Mouse (Mus musculus): ENCODE data around the gene Zbtb24. TPM values are rescaled to one million over a fixed set of nuclear protein-coding genes. Genes with fewer than 3 reads are reported as not detected.

The Zbtb24 gene
- polyA plus RNA-seq, 1 experiment, result 4.7 TPM

DNA sequence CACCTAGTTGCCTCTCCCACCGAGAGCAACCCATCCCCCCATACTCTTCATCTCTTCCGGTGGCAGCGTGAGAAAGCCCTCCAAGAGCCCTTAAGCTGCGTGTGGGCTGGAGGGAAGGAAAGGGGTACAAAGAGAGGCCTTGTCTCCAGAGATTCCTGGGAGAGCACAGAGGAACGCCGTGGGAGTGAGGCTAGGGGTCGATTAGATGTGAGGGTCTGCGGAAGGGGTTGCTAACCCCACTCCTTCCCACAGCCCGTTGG is 26.8 kb downstream of the Zbtb24 start:
- Histone ChIP-seq H3K27ac (replicated peaks; ENCODE audit: low read depth, low read length) (peak overlapping the region; percentile 71), H3K4me1 (ENCODE audit: control insufficient read depth, insufficient read depth, insufficient read length, low read length) (peaks cover 5% of the 10 kb centered on the region), H3K4me3 (ENCODE audit: insufficient read depth, low read depth, low read length) (peak overlapping the region; percentile 57)

DNA sequence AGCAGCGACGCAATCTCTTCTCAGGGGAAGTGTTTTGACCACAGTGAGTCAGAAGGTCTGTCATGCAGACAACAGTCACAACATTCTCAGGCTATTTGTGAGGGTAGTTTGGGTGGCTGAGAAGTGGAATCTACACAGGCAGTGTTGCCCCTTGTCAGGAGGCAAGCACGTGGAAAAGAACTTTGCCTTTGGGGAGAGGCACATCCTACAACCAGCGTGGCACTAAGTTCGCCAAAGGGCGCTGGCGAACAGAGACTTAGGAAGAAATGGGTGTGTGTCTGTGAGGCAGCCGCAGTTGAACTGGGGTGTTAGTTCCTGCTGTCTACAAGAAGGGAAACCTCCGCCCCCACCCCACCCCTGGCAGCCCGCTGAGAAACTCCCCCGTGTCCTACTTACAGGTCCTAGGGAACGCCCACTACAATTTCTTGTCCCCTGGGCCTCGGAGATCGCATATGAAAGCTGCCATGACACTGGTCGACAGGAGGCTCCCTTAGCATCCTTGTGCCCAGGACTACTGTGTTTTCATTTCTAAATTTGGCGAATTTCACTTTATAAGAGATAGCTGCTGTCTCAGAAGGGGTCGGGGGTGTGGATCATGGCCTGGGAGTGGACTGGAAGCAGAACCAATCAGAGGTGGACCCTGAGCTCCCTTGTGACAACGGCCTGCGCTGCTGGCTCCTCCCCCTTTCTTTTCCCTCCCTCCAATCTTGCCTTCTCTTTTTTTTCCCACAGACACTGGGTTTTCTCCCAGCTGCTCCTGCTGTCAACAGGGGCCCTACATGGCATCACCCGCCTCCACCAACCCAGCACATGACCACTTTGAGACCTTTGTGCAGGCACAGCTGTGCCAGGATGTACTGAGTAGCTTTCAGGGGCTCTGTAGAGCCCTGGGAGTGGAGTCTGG is 27.3 kb downstream of the Zbtb24 start:
- Histone ChIP-seq H3K4me3 (ENCODE audit: insufficient read depth, low read depth, low read length) (peak overlapping the region; percentile 57), H3K4me1 (ENCODE audit: control insufficient read depth, insufficient read depth, insufficient read length, low read length) (peaks cover 5% of the 10 kb centered on the region), H3K27ac (replicated peaks; ENCODE audit: low read depth, low read length) (peak overlapping the region; percentile 71)

DNA sequence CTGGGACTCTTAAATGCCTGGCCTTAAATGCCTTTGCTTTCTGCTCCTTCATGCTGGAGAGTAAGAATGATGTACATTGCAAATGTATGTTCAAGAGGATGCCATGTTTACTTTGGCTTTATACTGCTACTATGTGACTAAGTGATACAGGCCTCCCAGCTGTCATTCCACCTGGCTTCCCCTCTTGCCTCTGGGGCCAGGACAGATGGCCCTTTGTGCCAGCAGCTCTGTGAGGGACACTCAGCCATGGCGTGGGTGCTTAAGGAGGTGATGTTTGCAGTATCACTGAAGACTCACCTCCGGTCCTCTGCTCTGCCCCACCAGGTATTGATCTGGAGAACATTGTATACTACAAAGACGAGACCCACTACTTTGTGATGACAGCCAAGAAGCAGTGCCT is 29.8 kb downstream of the Zbtb24 start:
- Histone ChIP-seq H3K4me1 (ENCODE audit: control insufficient read depth, insufficient read depth, insufficient read length, low read length) (peaks cover 5% of the 10 kb centered on the region), H3K27ac (replicated peaks; ENCODE audit: low read depth, low read length) (no peak overlapping the region)

DNA sequence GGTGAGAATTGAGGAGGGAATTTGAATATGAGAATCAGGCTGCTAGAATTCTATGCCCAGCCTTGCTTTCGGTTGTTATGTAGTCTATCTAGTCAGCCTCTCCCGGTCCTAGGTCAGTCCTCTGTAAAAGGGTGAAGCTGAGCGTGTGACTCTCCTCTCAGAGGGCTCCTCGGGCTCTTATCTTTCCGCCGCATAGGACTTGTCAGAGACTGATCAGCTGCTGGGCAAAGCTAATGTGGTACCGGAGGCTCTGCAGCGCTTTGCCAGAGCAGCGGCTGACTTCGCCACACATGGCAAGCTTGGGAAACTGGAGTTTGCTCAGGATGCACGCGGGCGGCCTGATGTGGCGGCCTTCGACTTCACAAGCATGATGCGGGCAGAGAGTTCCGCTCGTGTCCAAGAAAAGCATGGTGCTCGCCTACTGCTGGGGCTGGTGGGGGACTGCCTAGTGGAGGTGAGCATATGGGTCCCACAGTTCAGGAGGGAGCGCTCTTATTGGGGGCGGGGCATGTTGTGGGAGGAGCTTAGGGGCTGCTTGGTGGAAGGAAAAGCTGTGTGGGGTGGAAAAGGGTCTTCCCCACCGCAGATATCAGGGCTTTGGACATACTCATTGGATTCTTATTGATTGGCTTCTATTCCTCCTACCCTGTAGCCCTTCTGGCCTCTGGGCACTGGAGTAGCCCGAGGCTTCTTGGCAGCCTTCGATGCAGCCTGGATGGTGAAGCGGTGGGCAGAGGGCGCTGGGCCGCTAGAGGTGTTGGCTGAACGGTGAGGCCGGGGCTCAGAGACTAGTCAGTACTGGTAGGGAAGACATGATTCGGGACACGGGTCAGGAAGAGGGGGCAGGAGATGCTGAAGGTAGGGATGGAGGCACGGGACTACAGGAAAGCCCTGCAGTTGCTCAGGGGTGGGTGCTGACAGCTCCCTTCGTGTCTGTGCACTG is 31.0 kb downstream of the Zbtb24 start:
- no peak overlapping the region for H3K4me3 ChIP-seq (ENCODE audit: insufficient read depth, low read depth, low read length)
- H3K4me1 ChIP-seq (ENCODE audit: control insufficient read depth, insufficient read depth, insufficient read length, low read length), result no peaks in the 10 kb centered on the region; the same call in 1 of the 2 replicates
- H3K27ac ChIP-seq (replicated peaks; ENCODE audit: low read depth, low read length), result no peak overlapping the region

More for the DNA sequence above, 29.8 kb downstream of the Zbtb24 start:
- no peak overlapping the region for H3K4me3 ChIP-seq (ENCODE audit: insufficient read depth, low read depth, low read length)

DNA sequence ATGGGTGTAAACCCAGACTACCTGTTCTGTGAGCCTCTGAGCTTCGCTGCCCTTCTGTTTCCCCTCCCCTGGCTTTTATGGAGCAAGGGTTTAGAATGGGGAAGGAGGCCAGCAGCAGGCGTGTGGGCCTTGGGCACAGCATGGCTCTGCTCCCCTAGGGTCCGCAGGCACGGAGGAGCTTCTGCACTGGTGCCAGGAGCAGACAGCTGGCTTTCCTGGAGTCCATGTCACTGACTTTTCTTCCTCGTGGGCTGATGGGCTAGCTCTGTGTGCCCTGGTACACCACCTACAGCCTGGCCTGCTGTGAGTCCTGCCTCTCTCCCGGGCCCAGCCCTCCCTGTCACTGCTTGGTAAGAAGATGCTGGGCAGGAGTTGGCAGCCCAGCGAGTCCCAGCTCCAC is 32.3 kb downstream of the Zbtb24 start:
- H3K4me3 ChIP-seq (ENCODE audit: insufficient read depth, low read depth, low read length), result no peak overlapping the region

DNA sequence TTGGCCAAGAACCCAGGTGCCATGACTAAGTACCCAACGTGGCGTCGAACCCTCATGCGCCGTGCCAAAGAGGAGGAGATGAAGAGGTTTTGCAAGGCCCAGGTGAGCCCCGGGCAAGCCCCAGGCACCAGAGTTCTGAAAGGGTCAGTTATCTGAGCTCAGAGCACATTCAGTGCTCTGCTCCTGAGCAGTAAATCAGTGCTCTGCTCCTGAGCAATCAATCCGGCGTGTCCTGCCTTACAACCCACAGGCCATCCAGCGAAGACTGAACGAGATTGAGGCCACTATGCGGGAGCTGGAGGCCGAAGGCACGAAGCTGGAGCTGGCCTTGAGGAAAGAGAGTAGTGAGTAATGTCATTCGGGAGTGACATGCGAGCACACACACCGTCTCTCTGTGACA is 35.6 kb downstream of the Zbtb24 start:
- no peak overlapping the region for H3K27ac ChIP-seq (replicated peaks; ENCODE audit: low read depth, low read length)
- H3K4me3 ChIP-seq (ENCODE audit: insufficient read depth, low read depth, low read length), result no peak overlapping the region
- peaks cover 9% of the 10 kb centered on the region for H3K4me1 ChIP-seq (ENCODE audit: control insufficient read depth, insufficient read depth, insufficient read length, low read length)

More for the DNA sequence above, 32.3 kb downstream of the Zbtb24 start:
- Histone ChIP-seq H3K27ac (replicated peaks; ENCODE audit: low read depth, low read length) (no peak overlapping the region), H3K4me1 (ENCODE audit: control insufficient read depth, insufficient read depth, insufficient read length, low read length) (no peaks in the 10 kb centered on the region; the same call in 1 of the 2 replicates)

DNA sequence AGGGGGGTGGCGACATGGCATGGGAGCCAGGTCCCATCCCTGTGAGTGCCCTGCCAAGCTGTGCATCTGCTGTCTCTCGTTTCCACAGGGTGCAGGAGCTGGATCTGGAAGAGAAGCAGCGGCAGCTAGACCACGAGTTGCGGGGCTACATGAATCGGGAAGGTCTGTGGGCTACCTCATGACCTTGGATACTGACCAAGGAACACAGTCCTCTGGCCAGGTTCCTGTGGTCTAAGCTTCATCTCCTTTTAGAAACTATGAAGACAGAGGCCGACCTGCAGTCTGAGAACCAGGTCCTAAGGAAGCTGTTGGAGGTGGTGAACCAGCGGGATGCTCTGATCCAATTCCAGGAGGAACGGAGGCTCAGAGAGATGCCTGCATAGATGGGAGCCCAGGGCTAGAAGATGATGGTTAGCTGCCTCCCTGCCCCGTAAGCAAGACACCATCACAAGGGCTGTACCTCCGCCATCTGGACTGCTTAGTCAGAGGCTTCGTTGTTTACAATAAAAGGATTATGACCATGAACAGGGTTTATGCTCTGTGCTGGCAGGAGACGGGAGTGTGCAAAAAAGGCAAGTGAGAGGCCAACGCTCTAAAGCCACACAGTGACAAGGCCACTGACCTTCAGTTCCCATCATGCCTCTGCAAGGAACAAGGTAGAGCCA is 36.5 kb downstream of the Zbtb24 start:
- Histone ChIP-seq H3K4me3 (ENCODE audit: insufficient read depth, low read depth, low read length) (no peak overlapping the region), H3K27ac (replicated peaks; ENCODE audit: low read depth, low read length) (no peak overlapping the region), H3K4me1 (ENCODE audit: control insufficient read depth, insufficient read depth, insufficient read length, low read length) (peaks cover 9% of the 10 kb centered on the region)

DNA sequence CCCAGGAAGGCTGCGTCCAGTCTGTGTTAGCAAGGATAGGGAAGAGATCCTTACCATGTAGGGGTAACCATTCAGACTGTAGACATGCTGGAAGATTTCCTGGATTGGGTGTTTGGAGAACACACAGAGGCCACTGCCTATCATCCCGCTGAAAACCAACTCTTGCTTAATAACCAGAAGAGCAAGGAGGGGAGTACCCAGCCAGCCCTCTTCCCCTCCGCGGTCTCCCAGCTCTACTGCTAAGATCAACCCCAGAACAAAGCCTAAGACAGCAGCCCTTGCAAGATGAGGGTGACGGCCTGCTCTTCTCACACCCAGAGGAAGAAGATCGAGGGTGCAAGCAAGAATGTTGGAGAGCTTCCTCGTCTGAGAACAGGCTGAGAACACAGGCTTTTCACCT is 38.7 kb downstream of the Zbtb24 start:
- peak overlapping the region; percentile 70 for H3K4me3 ChIP-seq (ENCODE audit: insufficient read depth, low read depth, low read length)
- H3K27ac ChIP-seq (replicated peaks; ENCODE audit: low read depth, low read length), result no peak overlapping the region
- peaks cover 9% of the 10 kb centered on the region for H3K4me1 ChIP-seq (ENCODE audit: control insufficient read depth, insufficient read depth, insufficient read length, low read length)

DNA sequence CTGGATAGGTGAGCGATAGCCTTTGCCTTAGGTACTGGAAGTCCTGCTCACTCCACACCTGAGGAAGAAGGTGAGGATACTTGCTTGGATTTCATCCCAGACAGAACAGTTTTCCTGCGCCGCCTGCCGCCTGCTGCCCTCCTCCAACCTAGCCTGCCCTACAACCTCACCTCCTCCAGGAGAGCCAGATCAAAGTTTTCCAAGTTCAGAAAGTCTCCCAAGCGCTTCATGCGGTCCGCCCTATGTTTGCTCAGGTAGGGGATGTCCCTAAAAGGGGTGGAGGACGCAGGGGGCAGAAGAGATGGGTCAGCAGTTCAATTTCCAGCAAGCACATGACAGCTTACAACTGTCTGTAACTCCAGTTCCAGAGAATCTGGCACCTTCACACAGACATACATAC is 39.1 kb downstream of the Zbtb24 start:
- H3K4me3 ChIP-seq (ENCODE audit: insufficient read depth, low read depth, low read length), result peak overlapping the region; percentile 70
- H3K27ac ChIP-seq (replicated peaks; ENCODE audit: low read depth, low read length), result no peak overlapping the region
- peaks cover 9% of the 10 kb centered on the region for H3K4me1 ChIP-seq (ENCODE audit: control insufficient read depth, insufficient read depth, insufficient read length, low read length)

DNA sequence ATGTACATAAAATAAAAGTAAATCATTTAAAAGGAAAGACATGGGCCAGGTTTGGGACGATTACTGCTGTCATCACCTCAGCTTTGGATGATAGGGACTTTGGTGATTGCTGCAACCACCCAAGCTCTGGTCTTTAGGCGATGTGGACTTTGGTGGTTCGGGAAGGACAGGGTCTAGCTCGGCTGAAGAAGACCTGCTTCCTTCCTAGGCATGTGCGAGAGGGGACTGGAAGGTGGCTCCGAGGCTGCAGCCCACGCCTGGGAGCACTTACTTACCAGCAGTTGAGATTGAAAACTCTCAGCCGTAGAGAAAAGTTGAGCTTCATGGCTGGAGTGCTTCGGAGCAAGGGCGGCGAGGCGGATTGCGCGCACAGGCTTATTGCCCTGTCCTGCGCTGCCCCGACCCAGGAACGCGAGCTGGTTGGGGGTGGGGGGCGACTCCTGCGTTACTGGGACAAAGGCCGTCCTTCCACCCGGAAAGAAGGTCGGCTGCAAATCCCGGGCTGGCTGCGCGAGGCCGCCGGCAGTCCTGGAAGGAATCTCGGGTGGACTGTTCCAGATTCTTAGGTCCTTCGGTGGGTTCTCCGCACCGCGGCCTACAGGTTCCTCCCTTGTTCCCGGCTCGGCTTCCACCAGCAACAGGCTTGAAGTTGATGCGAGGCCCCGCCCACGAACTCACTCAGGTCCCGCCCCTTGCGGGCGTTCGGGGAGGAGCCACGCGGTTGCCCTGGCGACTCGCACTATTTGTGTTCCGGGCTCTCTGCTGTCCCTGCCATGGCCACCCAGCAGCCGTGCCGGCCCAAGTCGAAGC is 39.7 kb downstream of the Zbtb24 start, which contains the start of the genes Smpd2 and Ppil6:
Smpd2 (minus strand) TSS at position 662 of the 810 bp plus-strand sequence.
Ppil6 (plus strand) TSS at position 732 of the 810 bp plus-strand sequence.
- H3K4me1 ChIP-seq (ENCODE audit: control insufficient read depth, insufficient read depth, insufficient read length, low read length), result peaks cover 9% of the 10 kb centered on the region
- peak within 1 kb of the TSS; percentile 70 for H3K4me3 ChIP-seq (ENCODE audit: insufficient read depth, low read depth, low read length)

DNA sequence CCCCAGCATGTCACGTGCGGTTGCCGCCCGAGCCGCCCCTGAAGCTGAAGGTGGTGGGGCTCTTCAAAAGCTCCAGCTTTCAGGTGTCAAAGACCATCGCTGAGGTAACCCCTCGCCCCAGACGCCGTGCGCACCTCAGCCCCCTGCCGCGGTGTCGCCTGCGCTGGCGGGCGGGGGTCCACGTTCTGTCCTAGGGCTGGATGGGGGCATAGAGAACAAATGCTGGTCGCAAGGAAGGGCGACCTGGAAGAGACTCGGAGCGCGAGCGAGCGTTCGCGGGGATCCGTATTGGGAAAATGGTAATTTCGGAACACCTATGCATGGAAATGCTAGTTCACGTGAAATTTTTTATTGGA is 40.3 kb downstream of the Zbtb24 start:
- Histone ChIP-seq H3K27ac (replicated peaks; ENCODE audit: low read depth, low read length) (no peak overlapping the region), H3K4me3 (ENCODE audit: insufficient read depth, low read depth, low read length) (peak overlapping the region; percentile 70)

More for the DNA sequence above, 39.7 kb downstream of the Zbtb24 start, which contains the start of the genes Smpd2 and Ppil6:
- 0 out of 2 replicates have a peak within 1 kb of the TSS, but pooled peaks have one; percentile 25 for H3K27ac ChIP-seq (replicated peaks; ENCODE audit: low read depth, low read length)

DNA sequence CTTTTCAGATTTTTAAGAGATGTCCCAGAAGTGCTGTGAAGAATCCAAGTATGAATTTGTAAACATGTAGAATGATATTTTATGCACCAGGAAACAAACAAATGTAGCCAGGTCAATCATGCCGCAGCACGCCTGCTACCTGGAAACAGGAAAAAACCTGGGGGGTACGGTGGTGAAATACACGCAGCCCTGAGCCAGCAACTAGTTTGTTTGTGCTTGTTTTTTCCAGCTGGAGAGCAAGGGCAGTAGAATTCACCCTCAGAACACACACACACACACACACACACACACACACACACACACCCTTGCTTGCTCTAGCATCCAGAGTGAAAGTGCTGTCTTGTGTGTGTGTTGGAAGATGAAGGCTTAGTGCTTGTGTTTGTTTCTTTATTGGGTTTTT is 40.9 kb downstream of the Zbtb24 start:
- peaks cover 9% of the 10 kb centered on the region for H3K4me1 ChIP-seq (ENCODE audit: control insufficient read depth, insufficient read depth, insufficient read length, low read length)
- no peak overlapping the region for H3K4me3 ChIP-seq (ENCODE audit: insufficient read depth, low read depth, low read length)
- H3K27ac ChIP-seq (replicated peaks; ENCODE audit: low read depth, low read length), result no peak overlapping the region

More for the DNA sequence above, 40.3 kb downstream of the Zbtb24 start:
- peaks cover 9% of the 10 kb centered on the region for H3K4me1 ChIP-seq (ENCODE audit: control insufficient read depth, insufficient read depth, insufficient read length, low read length)

DNA sequence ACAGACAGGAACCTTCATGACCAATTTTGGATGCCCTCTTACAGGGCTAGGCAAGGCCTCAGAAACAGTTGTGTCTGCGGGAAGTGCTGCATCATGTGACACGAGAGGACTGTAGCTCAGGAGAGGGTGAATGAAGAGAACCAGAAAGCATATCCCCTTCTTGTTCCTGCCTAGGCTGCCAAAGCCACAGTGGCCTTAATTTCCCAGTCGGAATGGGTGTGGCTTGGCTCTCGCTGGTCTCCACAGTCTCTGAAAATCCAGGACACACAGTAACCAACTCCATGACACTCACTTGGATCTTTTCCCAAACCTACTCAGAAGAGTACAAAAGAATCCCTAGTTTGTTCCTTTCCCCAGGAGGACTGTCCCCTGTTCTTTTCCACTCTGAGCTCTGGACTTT is 50.8 kb downstream of the Zbtb24 start:
- no peaks in the 10 kb centered on the region; the same call in 1 of the 2 replicates for H3K4me1 ChIP-seq (ENCODE audit: control insufficient read depth, insufficient read depth, insufficient read length, low read length)
- no peak overlapping the region for H3K4me3 ChIP-seq (ENCODE audit: insufficient read depth, low read depth, low read length)
- H3K27ac ChIP-seq (replicated peaks; ENCODE audit: low read depth, low read length), result no peak overlapping the region

DNA sequence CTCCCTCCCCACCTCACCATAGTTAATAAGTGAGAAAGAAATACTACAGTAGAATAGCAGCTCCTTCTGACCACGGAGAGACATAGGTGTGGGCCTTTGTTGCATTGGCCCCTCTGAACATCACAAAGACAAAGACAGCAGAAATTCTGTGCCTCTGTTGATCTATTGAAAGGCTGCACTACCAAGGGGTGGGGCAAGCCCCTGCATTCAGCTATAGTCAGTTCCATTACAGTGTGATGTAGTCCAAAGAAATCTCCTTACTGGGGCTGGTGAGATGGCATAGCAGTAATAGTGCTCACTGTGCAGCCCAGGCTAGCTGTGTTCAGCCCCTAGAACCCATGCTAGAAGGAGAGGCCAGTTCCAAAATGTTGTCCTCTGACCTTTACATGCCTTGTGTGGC is 54.8 kb downstream of the Zbtb24 start:
- H3K27ac ChIP-seq (replicated peaks; ENCODE audit: low read depth, low read length), result no peak overlapping the region
- H3K4me3 ChIP-seq (ENCODE audit: insufficient read depth, low read depth, low read length), result no peak overlapping the region
- no peaks in the 10 kb centered on the region; the same call in 1 of the 2 replicates for H3K4me1 ChIP-seq (ENCODE audit: control insufficient read depth, insufficient read depth, insufficient read length, low read length)

All from brown adipose tissue, adult 24 weeks (tissue).